Mouse (Mus musculus): ENCODE results near the gene Abcc1.

Abcc1 gene

GRCm38 (mm10) chr16:14444059-14444855, 82.9 kb downstream of the Abcc1 start:
- peak; percentile 94 for DNase-seq

GRCm38 (mm10) chr16:14445197-14445596, 83.8 kb downstream of the Abcc1 start:
- DNase-seq, result peak; percentile 91

- peak; percentile 82 for DNase-seq
These were observed 86.0 kb downstream of the Abcc1 start for GRCm38 (mm10) chr16:14447366-14447765.

- peak; percentile 83 for DNase-seq
These were observed 86.9 kb downstream of the Abcc1 start for GRCm38 (mm10) chr16:14448307-14448706.

GRCm38 (mm10) chr16:14449861-14450260, 88.5 kb downstream of the Abcc1 start:
- peak; percentile 51 for DNase-seq

- no peak for DNase-seq
These were observed 90.2 kb downstream of the Abcc1 start for GRCm38 (mm10) chr16:14451374-14452046.

GRCm38 (mm10) chr16:14462535-14462934, 101.2 kb downstream of the Abcc1 start:
- peak; percentile 55 for DNase-seq

GRCm38 (mm10) chr16:14465016-14465415, 103.7 kb downstream of the Abcc1 start:
- DNase-seq, result peak; percentile 58

- DNase-seq, result peak; percentile 70
These were observed 107.0 kb downstream of the Abcc1 start for GRCm38 (mm10) chr16:14468351-14468750.

- peak; percentile 51 for DNase-seq
These were observed 107.5 kb downstream of the Abcc1 start for GRCm38 (mm10) chr16:14468841-14469240.

GRCm38 (mm10) chr16:14472171-14472570, 110.8 kb downstream of the Abcc1 start:
- DNase-seq, result peak; percentile 84

GRCm38 (mm10) chr16:14473686-14474085, 112.3 kb downstream of the Abcc1 start:
- peak; percentile 84 for DNase-seq

- peak; percentile 54 for DNase-seq
These were observed 113.6 kb downstream of the Abcc1 start for GRCm38 (mm10) chr16:14475001-14475400.

GRCm38 (mm10) chr16:14476056-14476455, 114.7 kb downstream of the Abcc1 start:
- peak; percentile 90 for DNase-seq

- peak; percentile 80 for DNase-seq
These were observed 115.5 kb downstream of the Abcc1 start for GRCm38 (mm10) chr16:14476701-14477400.

- peak; percentile 73 for DNase-seq
These were observed 116.3 kb downstream of the Abcc1 start for GRCm38 (mm10) chr16:14477510-14478300.

- peak; percentile 74 for DNase-seq
These were observed 118.3 kb downstream of the Abcc1 start for GRCm38 (mm10) chr16:14479641-14480040.

- peak; percentile 66 for DNase-seq
These were observed 121.9 kb downstream of the Abcc1 start for GRCm38 (mm10) chr16:14483221-14483620.

GRCm38 (mm10) chr16:14493491-14494114, 132.2 kb downstream of the Abcc1 start:
- no peak for DNase-seq

- DNase-seq, result peak; percentile 75
These were observed 140.4 kb downstream of the Abcc1 start for GRCm38 (mm10) chr16:14501649-14502360.

GRCm38 (mm10) chr16:14506461-14506860, 145.1 kb downstream of the Abcc1 start:
- no peak for DNase-seq

Measured in heart, adult 11 months (tissue).